Mouse (Mus musculus) ES-E14 (cell line): ENCODE results near the gene Gpr35.

ENCODE experiments used
- CHD2 ChIP-seq: IDR thresholded peaks from 2 replicates; pipeline ENCODE4 v1.6.1; 2014; ENCODE audit warnings: mild to moderate bottlenecking, low read depth, low read length, inconsistent platforms
- ZC3H11A ChIP-seq: IDR thresholded peaks from 2 replicates; pipeline ENCODE4 v1.6.1; 2012; ENCODE audit warnings: low read depth, mild to moderate bottlenecking, inconsistent platforms, low read length, borderline replicate concordance

- TF ChIP-seq CHD2 (no peak), ZC3H11A (no peak)
Measured at GRCm38 (mm10) chr1:93033989-93034388, 83.3 kb downstream of the Gpr35 start.
